Mouse (Mus musculus): ENCODE data around the gene Pkp2. TPM values are rescaled to one million over a fixed set of nuclear protein-coding genes. Genes with fewer than 3 reads are reported as not detected.

The Pkp2 gene
- polyA plus RNA-seq (2015; fragmentation: Nextera tagmentation; extraction: Ambion mirVana), result 2.6 and 2.9 TPM in 2 replicates

DNA sequence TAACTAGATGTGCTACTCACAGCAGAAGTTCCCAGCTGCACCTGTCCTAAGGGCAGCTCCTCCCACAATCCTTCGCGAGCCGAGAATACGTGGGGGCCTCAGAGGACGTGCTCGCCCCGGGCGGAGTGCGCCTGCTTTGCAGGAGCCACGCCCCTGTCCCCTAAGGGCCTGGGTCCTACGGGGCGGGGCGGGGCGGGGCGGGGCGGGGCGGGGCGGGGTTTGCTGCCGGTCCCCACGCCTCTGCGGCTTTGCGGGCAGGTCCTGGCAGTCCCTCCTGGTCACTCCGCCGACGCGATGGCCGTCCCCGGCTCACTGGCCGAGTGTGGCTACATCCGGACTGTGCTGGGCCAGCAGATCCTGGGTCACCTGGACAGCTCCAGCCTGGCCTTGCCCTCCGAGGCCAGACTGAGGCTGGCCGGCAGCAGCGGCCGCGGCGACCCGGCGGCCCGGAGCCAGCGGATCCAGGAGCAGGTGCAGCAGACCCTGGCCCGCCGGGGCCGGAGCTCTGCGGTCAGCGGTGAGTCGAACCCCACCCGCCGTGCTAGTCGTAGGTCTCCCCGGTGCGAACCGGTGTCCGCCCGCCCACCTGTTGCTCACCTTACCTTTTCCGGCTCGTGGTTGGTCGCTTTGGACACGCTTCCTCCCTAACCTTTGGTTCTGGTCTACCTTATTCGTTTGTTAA, at the start of gene Pkp2:
Gene Pkp2, plus strand, starts transcription at position 240 of the 682 bp plus-strand sequence.

DNA sequence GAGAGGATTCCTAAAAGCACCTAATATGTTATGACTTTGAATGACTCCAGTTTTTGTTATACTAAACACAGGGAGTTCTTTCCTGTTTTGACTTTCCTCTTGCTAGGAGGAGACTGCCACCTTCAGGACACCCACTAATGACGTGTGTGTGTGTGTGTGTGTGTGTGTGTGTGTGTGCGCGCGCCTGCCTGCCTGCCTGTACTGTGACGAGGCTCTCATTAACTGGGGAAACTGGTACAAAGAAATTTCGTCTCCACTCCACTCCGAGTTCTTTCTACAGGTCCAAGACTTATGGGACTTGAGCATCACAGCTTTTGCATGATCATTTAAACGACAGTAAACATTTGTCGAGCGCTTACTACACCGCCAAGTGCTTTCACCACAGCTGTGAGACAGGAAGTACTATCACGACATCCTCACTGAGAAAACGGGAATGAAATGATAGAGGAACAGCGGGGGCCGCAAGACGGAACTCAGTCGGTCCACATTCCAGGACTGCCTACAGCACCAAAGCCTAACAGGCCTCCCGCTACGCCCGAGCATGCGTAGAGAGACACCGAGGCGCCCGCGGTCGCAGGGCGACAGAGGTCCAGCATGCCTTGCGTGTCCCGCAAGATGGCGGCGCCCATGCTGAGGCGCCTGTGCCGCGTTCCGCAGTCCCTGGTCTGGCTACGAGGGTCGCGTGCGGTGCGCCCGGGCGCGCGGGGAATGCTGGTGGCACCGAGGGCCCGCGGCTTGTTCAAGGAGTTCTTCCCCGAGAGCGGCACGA, 89.4 kb downstream of the Pkp2 start, which contains the start of gene Yars2:
Gene Yars2, plus strand, starts transcription at position 597 of the 769 bp plus-strand sequence.

Other genes with a start within 250 kb of the Pkp2 start
- gene Yars2, start 89.6 kb downstream of the Pkp2 start, polyA plus RNA-seq (2015; fragmentation: Nextera tagmentation; extraction: Ambion mirVana), result 33.1 and 39.3 TPM in 2 replicates
- gene Dnm1l, start 145.6 kb downstream of the Pkp2 start, polyA plus RNA-seq (2015; fragmentation: Nextera tagmentation; extraction: Ambion mirVana), result 111 and 113 TPM in 2 replicates

All from neural tube, postnatal 0 days (tissue).